In genomic region chr3:34219741-34220310, GRCm38 (mm10) we compare ENCODE assay signal across 20 mouse cellular contexts.
DNase-seq lines count a peak whose midpoint lies in the region; ATAC-seq and TF ChIP-seq lines count a peak whose summit lies in the region.
"Had no signal": no experiment of that assay in that cellular context is flagged by ENCODE, and none has a peak within 500 bp of the region (broad histone marks: within the 10 kb centered on the region; RNA-seq: fewer than 3 reads in every experiment).

No protein-coding gene starts in this region.

- no peak overlapping the region for H3K4me3 ChIP-seq in kidney, postnatal 0 days (replicated peaks; ENCODE audit: low read depth, low read length)
- H3K4me3 ChIP-seq: embryonic facial prominence, embryonic 12.5 days; forebrain, embryonic 15.5 days; heart, embryonic 10.5 days; hindbrain, embryonic 13.5 days had no signal

- 56% methylated on average over 10 of the region's 10 CpGs for WGBS in kidney, postnatal 0 days

- 0 out of 2 replicates have a peak, but pooled peaks have one; percentile 65 for ATAC-seq in kidney, postnatal 0 days (replicated peaks; ENCODE audit: low FRiP score, low read depth)
- ATAC-seq: activated CD4-positive, CD25-positive, alpha-beta regulatory T cell, adult 4 months; forebrain, embryonic 15.5 days had no signal

- H3K4me2 ChIP-seq in kidney, postnatal 0 days (ENCODE audit: low read length): no peak overlapping the region
- H3K4me2 ChIP-seq: embryonic facial prominence, embryonic 12.5 days; forebrain, embryonic 15.5 days; hindbrain, embryonic 13.5 days had no signal

- no peaks in the 10 kb centered on the region for H3K27me3 ChIP-seq in kidney, postnatal 0 days (ENCODE audit: insufficient read depth, low read length)
- H3K27me3 ChIP-seq: embryonic facial prominence, embryonic 12.5 days; forebrain, embryonic 15.5 days; hindbrain, embryonic 13.5 days had no signal

- H3K36me3 ChIP-seq in kidney, postnatal 0 days (ENCODE audit: insufficient read depth, low read length): no peaks in the 10 kb centered on the region
- H3K36me3 ChIP-seq: embryonic facial prominence, embryonic 12.5 days; forebrain, embryonic 15.5 days; G1E; heart, embryonic 10.5 days; hindbrain, embryonic 13.5 days had no signal

- no peak overlapping the region for H3K9ac ChIP-seq in kidney, postnatal 0 days (ENCODE audit: low read depth, low read length)
- H3K9ac ChIP-seq: embryonic facial prominence, embryonic 12.5 days; forebrain, embryonic 15.5 days; hindbrain, embryonic 13.5 days had no signal

- no peaks in the 10 kb centered on the region for H3K9me3 ChIP-seq in kidney, postnatal 0 days (replicated peaks; ENCODE audit: low read length)
- H3K9me3 ChIP-seq: embryonic facial prominence, embryonic 12.5 days; forebrain, embryonic 15.5 days; G1E; heart, embryonic 10.5 days; hindbrain, embryonic 13.5 days had no signal

- peak; percentile 11 for DNase-seq in kidney, adult 9 months
- no peak for DNase-seq in kidney, postnatal 25 days
- DNase-seq in kidney, postnatal 0 days (ENCODE audit: low spot score): no peak
- no peak for DNase-seq in kidney, postnatal 10 days
- DNase-seq in Muller cell, postnatal 12 days (ENCODE audit: inconsistent ontology term): peak; percentile 39
- DNase-seq in ovary, adult 18-20 months (ENCODE audit: low spot score): no peak
- DNase-seq in thymus, postnatal 14 days: no peak
- DNase-seq: adrenal gland, postnatal 14 days; cerebellum, adult 11-12 months; cerebellum, adult 9-10 months; cerebellum, postnatal 25 days; gastrocnemius, postnatal 36 days; heart, adult 18-20 months; heart, postnatal 14 days had no signal

- no peak overlapping the region for H3K27ac ChIP-seq in kidney, postnatal 0 days
- H3K27ac ChIP-seq: embryonic facial prominence, embryonic 12.5 days; forebrain, embryonic 15.5 days; heart, embryonic 10.5 days; hindbrain, embryonic 13.5 days had no signal

- H3K4me1 ChIP-seq in kidney, postnatal 0 days (replicated peaks; ENCODE audit: insufficient read depth, low read length): no peaks in the 10 kb centered on the region
- H3K4me1 ChIP-seq: embryonic facial prominence, embryonic 12.5 days; forebrain, embryonic 15.5 days; hindbrain, embryonic 13.5 days had no signal

- no peak for TF ChIP-seq CTCF in kidney, postnatal 0 days (IDR thresholded peaks at IDR 0.05; ENCODE audit: low read depth)

Comparison
In these comparisons a context has a peak if more than half of its experiments do, and no peak if none do; other contexts are left out.
1. DNase-seq: peak in kidney, adult 9 months (single experiment) and Muller cell, postnatal 12 days (single experiment); none in kidney, postnatal 25 days (0 of 2), kidney, postnatal 0 days (single experiment), kidney, postnatal 10 days (single experiment), ovary, adult 18-20 months (single experiment) and thymus, postnatal 14 days (single experiment).